Mouse (Mus musculus): ENCODE data around the gene Irs2.

DNA sequence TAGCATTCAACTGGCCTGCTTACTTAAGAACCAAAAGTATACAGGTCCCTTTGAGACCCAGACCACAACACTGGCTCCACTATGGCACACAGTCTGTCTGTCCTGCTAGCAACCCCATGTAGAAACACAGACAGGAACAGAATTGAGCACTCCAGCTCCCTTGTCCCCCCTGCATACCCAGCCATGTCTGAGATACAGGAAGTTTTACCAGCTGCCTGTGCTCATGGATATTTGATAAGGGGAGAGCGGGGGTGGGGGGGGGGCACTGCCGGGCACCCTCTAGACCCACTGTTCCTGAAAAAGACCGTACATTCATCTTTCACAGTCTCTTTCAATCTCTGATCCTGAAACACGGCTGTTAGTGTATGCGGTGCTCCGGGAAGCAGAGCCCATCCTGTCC, 5.0 kb downstream of the Irs2 start:
- TF ChIP-seq CTCF (IDR thresholded peaks at IDR 0.05; ENCODE audit: low read depth, low read length): no peak
- no peak for TF ChIP-seq POLR2A (IDR thresholded peaks at IDR 0.05; ENCODE audit: extremely low read depth, insufficient read depth, low read length)
